Mouse (Mus musculus) bone marrow, adult 2 months (tissue): ENCODE measurements around the gene Reln. TPM values are rescaled to one million over a fixed set of nuclear protein-coding genes. Genes with fewer than 3 reads are reported as not detected.

ENCODE experiments used
- H3K27ac ChIP-seq: fragments of 200-500 bp; 2 replicates; pipeline ENCODE4 v1.5.1; 2012; ENCODE audit warnings: low read depth, mild to moderate bottlenecking, control low read depth, inconsistent platforms, low read length; ENCODE audit not compliant: control insufficient read depth, poor library complexity, insufficient read depth
- H3K4me1 ChIP-seq: fragments of 200-500 bp; 2 replicates; pipeline ENCODE4 v1.6.1; 2011; ENCODE audit warnings: low read length; ENCODE audit not compliant: control insufficient read depth, insufficient read depth
- H3K4me3 ChIP-seq: fragments of 200-500 bp; replicated peaks from 2 replicates; pipeline ENCODE3; 2011; ENCODE audit warnings: mild to moderate bottlenecking, low read depth, low read length, control low read depth; ENCODE audit not compliant: control insufficient read depth
- CTCF ChIP-seq: fragments of 200-500 bp; IDR thresholded peaks from 2 replicates; pipeline ENCODE4 v1.5.1; 2011; ENCODE audit warnings: low read length, control low read depth; ENCODE audit not compliant: control insufficient read depth, insufficient read depth
- POLR2A ChIP-seq: fragments of 200-500 bp; IDR thresholded peaks from 2 replicates; pipeline ENCODE4 v1.6.1; 2011; ENCODE audit warnings: low read depth, mild to moderate bottlenecking, control low read depth, low read length, borderline replicate concordance; ENCODE audit not compliant: control insufficient read depth
- WGBS: fragments of 180-500 bp; shearing (Covaris S2); methylation state at CpG from one replicate; pipeline ENCODE4 v1.1.7; 2018; 5-methylcytosine and 5-hydroxymethylcytosine counted together
- polyA plus RNA-seq: library from polyadenylated mRNA; stranded (reverse); fragments of >200 nt; gene quantifications from 2 replicates; pipeline ENCODE4 v1.2.4, GENCODE M21; 2011; ENCODE audit warnings: low replicate concordance; ENCODE audit not compliant: missing spikeins, insufficient read depth, insufficient read length

The Reln gene
- polyA plus RNA-seq, 1 experiment, result 8.9 TPM

DNA sequence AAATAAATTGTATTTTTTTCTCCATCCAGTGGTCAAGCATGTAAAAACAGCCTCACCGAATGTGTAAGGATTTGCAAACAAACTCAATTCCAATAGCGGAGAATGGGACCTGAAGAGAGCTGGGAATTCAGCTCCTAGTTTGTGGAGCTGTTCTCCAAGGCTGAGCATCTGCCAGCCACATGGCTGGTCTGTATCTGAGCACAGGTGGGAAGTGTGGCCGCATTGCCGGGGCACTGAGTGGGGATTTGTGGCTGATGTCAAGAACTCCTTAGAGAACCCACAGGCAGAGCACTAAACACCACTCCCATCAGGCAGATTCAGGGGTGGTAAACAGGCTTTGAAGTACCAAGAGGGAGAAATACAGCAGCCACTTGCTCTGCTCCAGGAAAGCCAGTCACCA, 102.9 kb downstream of the Reln start:
- no peak overlapping the region for H3K4me3 ChIP-seq
- 78% methylated on average over 4 of the region's 4 CpGs for WGBS
- H3K27ac ChIP-seq, result no peak overlapping the region
- H3K4me1 ChIP-seq, result no peaks in the 10 kb centered on the region
- no peak for TF ChIP-seq CTCF
- TF ChIP-seq POLR2A, result no peak

DNA sequence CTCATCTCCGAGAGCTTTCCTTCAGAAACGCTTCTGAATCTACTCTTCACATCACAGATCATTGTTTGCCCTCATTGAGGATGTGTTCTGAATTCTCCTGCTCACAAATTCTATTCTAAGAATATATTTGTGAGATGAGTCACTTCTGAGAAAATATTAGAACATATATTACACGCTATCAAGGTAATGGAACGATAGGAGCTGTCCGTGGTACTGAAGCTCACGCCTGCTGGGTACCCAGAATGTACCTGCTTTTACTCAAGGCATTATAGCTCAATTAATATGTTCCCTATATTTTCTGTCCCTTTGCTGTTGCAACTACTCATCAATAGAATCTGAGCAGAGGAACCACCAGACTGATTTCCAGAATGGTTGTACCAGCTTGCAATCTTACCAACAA, 107.7 kb downstream of the Reln start:
- H3K4me3 ChIP-seq, result no peak overlapping the region
- H3K4me1 ChIP-seq, result no peaks in the 10 kb centered on the region
- 62% methylated on average over 6 of the region's 6 CpGs for WGBS
- no peak overlapping the region for H3K27ac ChIP-seq
- no peak for TF ChIP-seq CTCF
- no peak for TF ChIP-seq POLR2A

DNA sequence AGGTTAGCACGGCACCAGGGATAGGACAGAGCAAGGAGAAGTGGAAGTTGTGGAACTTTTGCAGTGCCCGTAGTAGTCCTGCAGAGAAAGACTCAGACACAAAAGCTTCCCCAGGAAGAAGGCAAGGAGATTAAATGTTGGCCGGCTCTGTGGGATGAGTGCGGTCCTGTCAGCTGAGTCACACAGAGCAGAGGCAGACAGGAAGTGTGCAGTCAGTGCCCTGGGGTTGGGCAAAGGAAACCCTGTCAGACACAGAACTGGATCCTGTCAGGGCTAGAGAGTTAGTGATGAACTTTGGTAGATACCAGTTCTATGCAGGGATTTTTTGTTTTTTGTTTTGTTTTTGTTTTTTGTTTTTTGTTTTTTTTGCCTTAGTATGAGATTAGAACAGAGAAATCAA, 120.0 kb downstream of the Reln start:
- Histone ChIP-seq H3K27ac (no peak overlapping the region), H3K4me1 (no peaks in the 10 kb centered on the region), H3K4me3 (no peak overlapping the region)
- WGBS, result 21% methylated on average over 4 of the region's 4 CpGs
- TF ChIP-seq POLR2A, result no peak
- no peak for TF ChIP-seq CTCF

DNA sequence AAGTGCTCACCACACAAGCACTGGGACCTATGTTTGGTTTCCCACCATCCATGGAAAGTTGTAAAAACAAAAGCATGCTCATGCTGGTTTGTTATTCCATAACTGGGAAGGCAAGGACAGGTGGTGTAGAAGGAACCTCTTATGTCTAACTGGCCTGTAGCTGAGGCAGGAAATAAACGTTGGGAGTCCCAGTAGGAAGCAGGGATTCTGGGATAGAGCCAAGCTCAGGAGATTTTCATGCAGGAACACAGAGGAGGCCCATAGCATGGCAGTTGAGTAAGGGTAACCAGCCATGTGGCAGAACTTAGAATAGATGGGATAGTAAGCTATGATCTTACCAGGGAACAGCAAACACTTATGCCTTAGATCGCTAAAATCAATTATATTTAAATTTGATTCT, 120.6 kb downstream of the Reln start:
- 63% methylated on average over 2 of the region's 2 CpGs for WGBS
- TF ChIP-seq CTCF (no peak), POLR2A (no peak)
- Histone ChIP-seq H3K4me3 (no peak overlapping the region), H3K4me1 (no peaks in the 10 kb centered on the region), H3K27ac (no peak overlapping the region)

DNA sequence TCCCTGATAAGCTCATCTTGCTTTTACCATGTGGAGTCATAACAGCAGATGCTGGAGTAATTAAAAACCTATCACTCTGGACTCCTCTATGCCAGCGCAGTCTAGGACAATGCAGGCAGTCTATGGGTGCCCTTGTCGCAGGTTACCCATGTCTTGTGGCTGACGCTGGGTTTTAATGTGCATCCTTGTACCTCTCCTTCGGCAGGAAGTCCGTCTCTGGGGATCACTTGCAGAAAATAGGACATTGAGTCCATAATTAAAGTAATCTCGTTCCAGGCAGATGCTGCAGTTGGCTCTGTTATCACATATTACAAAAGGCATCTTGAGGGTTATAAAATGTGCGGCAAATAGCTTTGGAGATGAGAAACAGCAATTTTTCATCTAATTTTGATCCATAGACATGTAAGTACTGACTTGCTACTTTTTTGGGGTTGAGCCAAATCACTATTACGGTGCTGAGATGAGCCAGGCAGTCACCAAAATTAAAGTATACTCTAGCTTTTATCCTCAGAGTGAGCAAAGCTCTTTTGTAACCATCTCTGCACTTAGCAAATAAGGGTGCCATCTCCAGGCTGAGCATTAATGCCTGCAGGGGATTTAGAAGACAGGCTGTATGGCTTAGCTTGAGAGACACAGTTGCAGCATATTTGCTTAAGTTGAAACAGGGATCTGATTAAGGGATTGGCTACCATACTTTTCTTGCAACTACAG, 136.0 kb downstream of the Reln start:
- no peak overlapping the region for H3K27ac ChIP-seq
- WGBS, result 75% methylated on average over 8 of the region's 8 CpGs

DNA sequence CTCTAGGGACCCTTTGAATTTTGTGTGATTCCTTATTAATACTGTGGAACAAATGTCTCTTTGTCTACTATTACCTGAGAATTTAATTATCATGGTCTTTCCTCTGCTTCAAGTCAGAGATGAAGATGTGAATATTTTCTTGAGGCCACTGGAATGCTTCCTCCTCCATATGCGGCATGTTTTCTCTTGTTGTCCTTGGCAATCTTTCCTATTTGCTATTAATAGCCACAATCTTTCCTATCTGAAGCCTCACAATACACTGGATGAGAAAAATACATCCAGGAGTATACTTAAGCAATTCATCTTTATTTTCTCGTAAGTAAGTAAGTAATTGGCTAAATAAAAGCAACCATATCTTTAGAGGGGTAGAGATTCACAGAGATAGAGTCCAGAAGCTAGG, 146.6 kb downstream of the Reln start:
- Histone ChIP-seq H3K4me3 (no peak overlapping the region), H3K4me1 (no peaks in the 10 kb centered on the region), H3K27ac (no peak overlapping the region)
- WGBS, result 76% methylated on average over 2 of the region's 2 CpGs
- TF ChIP-seq POLR2A, result no peak
- TF ChIP-seq CTCF, result no peak

More for the DNA sequence above, 136.0 kb downstream of the Reln start:
- no peaks in the 10 kb centered on the region for H3K4me1 ChIP-seq
- H3K4me3 ChIP-seq, result no peak overlapping the region
- TF ChIP-seq POLR2A (no peak), CTCF (no peak)

DNA sequence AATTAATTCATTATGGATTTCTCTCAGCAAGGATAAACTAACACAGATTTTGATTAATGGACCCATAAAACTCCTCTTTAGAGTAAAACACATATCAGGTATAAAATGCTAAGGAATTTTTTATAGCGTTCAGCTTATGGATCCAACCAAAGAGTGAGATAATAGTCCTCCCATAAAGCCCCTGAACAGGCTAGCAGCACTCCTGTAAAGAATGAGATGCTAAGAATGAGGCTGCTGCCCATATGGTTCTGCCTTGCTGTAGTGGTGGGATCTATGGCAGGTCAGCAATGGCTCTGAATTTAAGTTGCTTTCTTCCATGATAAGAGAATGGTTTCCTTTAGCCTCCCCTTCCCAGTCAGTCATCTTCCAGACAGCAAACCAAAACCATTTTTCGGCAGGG, 147.6 kb downstream of the Reln start:
- 79% methylated on average over 2 of the region's 2 CpGs for WGBS
- no peak for TF ChIP-seq POLR2A
- TF ChIP-seq CTCF, result no peak
- no peak overlapping the region for H3K27ac ChIP-seq
- H3K4me1 ChIP-seq, result no peaks in the 10 kb centered on the region
- H3K4me3 ChIP-seq, result no peak overlapping the region

DNA sequence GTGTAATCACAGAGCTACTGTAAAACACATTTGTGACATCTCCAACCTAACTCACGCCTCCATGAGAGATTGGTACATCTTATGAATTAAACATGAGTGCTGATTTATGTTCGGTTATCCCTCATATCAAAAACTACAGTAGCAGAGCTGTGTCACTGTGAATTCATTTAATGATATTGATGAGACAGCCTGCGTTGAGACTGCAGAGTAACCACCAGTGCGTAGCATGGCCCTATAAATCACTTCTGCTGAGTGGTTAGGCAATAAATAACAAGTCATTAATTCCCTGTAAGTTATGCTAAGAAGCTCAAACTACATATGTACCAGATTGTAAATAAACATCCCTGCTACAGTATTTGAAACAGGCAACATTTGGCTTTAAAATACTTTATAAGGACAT, 148.0 kb downstream of the Reln start:
- H3K4me3 ChIP-seq, result no peak overlapping the region
- H3K27ac ChIP-seq, result no peak overlapping the region
- TF ChIP-seq POLR2A, result no peak
- no peak for TF ChIP-seq CTCF
- no peaks in the 10 kb centered on the region for H3K4me1 ChIP-seq
- 68% methylated on average over 4 of the region's 4 CpGs for WGBS

DNA sequence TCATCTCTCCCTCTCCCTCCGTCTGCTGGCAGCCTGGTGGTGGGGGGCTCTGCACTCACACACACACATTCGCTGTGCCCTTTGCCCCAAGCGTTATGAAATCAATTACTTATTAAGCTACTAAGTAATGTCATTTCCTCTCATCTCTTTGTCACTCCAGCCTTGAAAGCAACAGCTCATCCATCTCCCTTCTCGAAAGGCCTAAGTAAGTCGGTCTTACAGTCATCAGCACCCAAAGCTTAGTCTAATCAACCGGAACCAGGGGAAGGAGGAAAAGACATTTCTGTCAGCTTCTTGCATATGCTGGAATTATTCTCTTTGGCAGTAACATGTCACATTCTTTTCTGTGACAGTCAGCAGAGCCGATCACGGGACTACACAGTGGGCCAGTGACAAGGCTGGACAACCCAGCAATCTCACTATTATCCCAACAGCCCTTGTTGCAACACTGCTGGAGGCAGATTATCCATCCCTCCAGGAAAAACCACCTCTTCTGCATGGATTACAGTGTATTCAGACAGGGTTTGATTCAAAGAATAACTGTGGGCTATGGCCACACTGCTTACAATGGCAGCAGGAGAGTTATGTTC, 149.1 kb downstream of the Reln start:
- Histone ChIP-seq H3K27ac (no peak overlapping the region), H3K4me3 (no peak overlapping the region), H3K4me1 (no peaks in the 10 kb centered on the region)
- no peak for TF ChIP-seq POLR2A
- no peak for TF ChIP-seq CTCF
- WGBS, result 76% methylated on average over 8 of the region's 8 CpGs
